Mouse (Mus musculus): ENCODE measurements around the gene Dgkh. TPM values are rescaled to one million over a fixed set of nuclear protein-coding genes. Genes with fewer than 3 reads are reported as not detected.
"Not testable (repeated sequence)": the region's sequence is repeated elsewhere in the genome, so short reads cannot be mapped to it uniquely, and the experiment has no call there.

Dgkh gene
- polyA plus RNA-seq, 1 experiment from 2014 or later: 1.2 TPM

DNA sequence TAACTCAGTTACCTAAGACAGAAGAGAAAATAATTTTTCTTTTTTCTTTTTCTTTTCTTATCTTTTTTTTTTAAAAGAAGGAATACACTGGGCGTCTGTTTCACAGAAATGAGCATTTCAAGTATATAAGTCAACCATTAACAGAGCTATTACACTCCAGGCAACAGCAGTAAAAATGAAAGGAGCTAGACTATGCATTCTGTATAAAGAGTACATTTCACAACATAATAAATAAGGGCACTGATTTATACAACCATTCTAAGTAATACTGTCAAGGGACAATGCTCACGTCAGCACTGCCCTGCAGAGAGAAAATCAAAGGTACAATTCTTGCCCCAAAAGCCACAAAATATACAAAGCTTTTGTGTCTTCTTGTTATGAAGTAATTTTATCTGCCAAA lies 168.3 kb downstream of the Dgkh start:
- ATAC-seq (replicated peaks; ENCODE audit: low FRiP score): no peak
- Histone ChIP-seq H3K4me1 (replicated peaks; ENCODE audit: control insufficient read depth, insufficient read depth, low read length) (no peaks in the 10 kb centered on the region), H3K9me3 (ENCODE audit: control insufficient read depth, low read length) (no peaks in the 10 kb centered on the region), H3K9ac (ENCODE audit: low read depth, low read length) (no peak overlapping the region), H3K4me3 (ENCODE audit: low read depth, low read length) (no peak overlapping the region), H3K27ac (ENCODE audit: low read depth, low read length) (no peak overlapping the region), H3K4me2 (no peak overlapping the region), H3K27me3 (replicated peaks; ENCODE audit: control insufficient read depth, insufficient read depth, low read length) (no peaks in the 10 kb centered on the region), H3K36me3 (ENCODE audit: control insufficient read depth, insufficient read depth, low read length) (peaks cover 3% of the 10 kb centered on the region; the same call in 1 of the 2 replicates)
- no peak for DNase-seq (ENCODE audit: low spot score)
- 75% methylated on average over 2 of the region's 2 CpGs for WGBS

DNA sequence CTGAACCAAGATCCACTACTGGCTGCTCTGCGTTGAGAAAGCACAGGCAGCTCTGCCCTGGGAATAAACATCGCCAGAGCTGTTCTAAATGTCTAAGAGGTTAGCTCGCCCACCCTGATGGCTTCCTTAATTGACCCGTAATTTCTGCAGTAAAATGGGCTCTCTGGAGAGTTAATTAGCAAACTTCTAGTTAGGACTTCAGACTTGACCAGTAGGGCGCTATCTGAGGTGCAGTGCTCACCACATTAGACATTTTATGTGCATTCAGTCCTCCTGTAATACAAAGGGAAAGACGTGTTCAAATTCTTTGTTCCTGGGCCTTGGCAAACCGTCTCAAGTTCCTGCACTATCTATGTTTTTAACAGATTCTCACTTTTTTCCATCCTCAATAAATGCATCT lies 169.4 kb downstream of the Dgkh start:
- H3K9me3 ChIP-seq (ENCODE audit: control insufficient read depth, low read length): no peaks in the 10 kb centered on the region
- DNase-seq (ENCODE audit: low spot score) (no peak), ATAC-seq (replicated peaks; ENCODE audit: low FRiP score) (no peak)
- no peaks in the 10 kb centered on the region for H3K27me3 ChIP-seq (replicated peaks; ENCODE audit: control insufficient read depth, insufficient read depth, low read length)
- H3K9ac ChIP-seq (ENCODE audit: low read depth, low read length): no peak overlapping the region
- peaks cover 6% of the 10 kb centered on the region; the same call in 1 of the 2 replicates for H3K36me3 ChIP-seq (ENCODE audit: control insufficient read depth, insufficient read depth, low read length)
- H3K4me3 ChIP-seq (ENCODE audit: low read depth, low read length): no peak overlapping the region
- no peaks in the 10 kb centered on the region for H3K4me1 ChIP-seq (replicated peaks; ENCODE audit: control insufficient read depth, insufficient read depth, low read length)
- 83% methylated on average over 7 of the region's 7 CpGs for WGBS
- no peak overlapping the region for H3K4me2 ChIP-seq
- no peak overlapping the region for H3K27ac ChIP-seq (ENCODE audit: low read depth, low read length)

DNA sequence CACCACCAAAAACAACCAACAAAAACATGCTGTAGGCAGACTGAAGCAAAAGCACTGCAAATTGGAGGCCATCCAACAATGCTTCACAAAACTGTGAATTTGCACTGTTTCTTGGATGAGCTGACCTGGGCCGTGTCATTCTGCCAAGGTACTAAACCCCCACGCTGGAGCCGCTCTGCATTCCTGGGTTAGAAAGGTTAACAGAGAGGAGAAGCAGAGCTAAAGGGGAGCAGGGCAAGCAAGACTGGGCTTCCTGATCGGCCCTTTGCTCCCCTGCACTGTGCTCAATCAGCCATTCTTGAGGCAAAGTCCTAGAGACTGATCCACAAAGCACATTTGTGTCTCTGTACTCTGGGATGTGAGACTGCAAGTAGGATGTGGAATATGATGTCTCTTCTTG lies 170.5 kb downstream of the Dgkh start:
- Histone ChIP-seq H3K9me3 (ENCODE audit: control insufficient read depth, low read length) (no peaks in the 10 kb centered on the region), H3K9ac (ENCODE audit: low read depth, low read length) (no peak overlapping the region), H3K4me1 (replicated peaks; ENCODE audit: control insufficient read depth, insufficient read depth, low read length) (no peaks in the 10 kb centered on the region), H3K27me3 (replicated peaks; ENCODE audit: control insufficient read depth, insufficient read depth, low read length) (no peaks in the 10 kb centered on the region), H3K36me3 (ENCODE audit: control insufficient read depth, insufficient read depth, low read length) (peaks cover 6% of the 10 kb centered on the region; the same call in 1 of the 2 replicates), H3K27ac (ENCODE audit: low read depth, low read length) (no peak overlapping the region), H3K4me2 (no peak overlapping the region), H3K4me3 (ENCODE audit: low read depth, low read length) (no peak overlapping the region)
- WGBS: 70% methylated on average over 4 of the region's 4 CpGs
- peak; percentile 20 for DNase-seq (ENCODE audit: low spot score)
- ATAC-seq (replicated peaks; ENCODE audit: low FRiP score): no peak

DNA sequence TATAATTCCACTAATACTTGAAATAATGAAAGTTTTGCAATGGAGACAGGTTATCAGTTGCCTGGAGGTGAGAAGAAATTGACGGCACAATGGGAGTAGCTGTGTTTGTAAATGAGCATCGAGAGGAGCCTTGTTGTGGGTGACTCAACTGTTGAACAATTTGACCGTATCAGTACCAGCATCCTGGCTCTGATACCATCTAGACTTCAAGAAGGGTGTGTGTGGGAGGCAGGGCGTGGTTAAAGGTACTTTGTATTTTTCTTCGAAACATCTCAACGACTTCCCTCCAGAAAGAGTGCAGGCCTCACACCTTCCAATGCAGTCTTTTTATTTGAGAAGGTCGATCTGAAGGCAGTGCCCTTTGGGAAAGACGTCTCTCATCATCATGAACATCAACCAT lies 173.5 kb downstream of the Dgkh start:
- no peaks in the 10 kb centered on the region for H3K27me3 ChIP-seq (replicated peaks; ENCODE audit: control insufficient read depth, insufficient read depth, low read length)
- no peak overlapping the region for H3K4me3 ChIP-seq (ENCODE audit: low read depth, low read length)
- peaks cover 3% of the 10 kb centered on the region; the same call in 1 of the 2 replicates for H3K36me3 ChIP-seq (ENCODE audit: control insufficient read depth, insufficient read depth, low read length)
- 80% methylated on average over 8 of the region's 8 CpGs for WGBS
- H3K9ac ChIP-seq (ENCODE audit: low read depth, low read length): no peak overlapping the region
- ATAC-seq (replicated peaks; ENCODE audit: low FRiP score) (no peak), DNase-seq (ENCODE audit: low spot score) (peak; percentile 23)
- H3K4me2 ChIP-seq: no peak overlapping the region
- no peak overlapping the region for H3K27ac ChIP-seq (ENCODE audit: low read depth, low read length)
- no peaks in the 10 kb centered on the region for H3K4me1 ChIP-seq (replicated peaks; ENCODE audit: control insufficient read depth, insufficient read depth, low read length)
- H3K9me3 ChIP-seq (ENCODE audit: control insufficient read depth, low read length): no peaks in the 10 kb centered on the region

DNA sequence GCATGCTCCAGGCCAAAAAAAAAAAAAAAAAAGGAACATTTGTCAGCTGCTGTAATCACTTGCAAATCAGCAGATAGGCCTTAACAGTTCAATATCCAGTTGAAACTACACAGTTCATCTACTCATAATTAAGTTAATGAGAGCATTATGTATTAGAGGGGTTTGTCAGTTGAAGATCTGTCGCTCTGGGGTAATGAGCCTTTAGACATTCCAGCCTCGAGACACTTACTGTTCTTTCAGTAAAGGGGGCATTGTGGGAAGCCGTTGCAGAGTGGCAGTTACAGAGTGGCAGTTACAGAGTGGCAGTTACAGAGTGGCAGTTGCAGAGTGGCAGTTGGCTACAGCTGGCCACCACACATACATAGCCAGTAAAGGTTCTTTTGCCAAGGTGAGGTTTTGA lies 177.7 kb downstream of the Dgkh start:
- not testable (repeated sequence) for H3K4me2 ChIP-seq; H3K9ac ChIP-seq (ENCODE audit: low read depth, low read length); H3K4me3 ChIP-seq (ENCODE audit: low read depth, low read length); H3K27me3 ChIP-seq (replicated peaks; ENCODE audit: control insufficient read depth, insufficient read depth, low read length); H3K9me3 ChIP-seq (ENCODE audit: control insufficient read depth, low read length); ATAC-seq (replicated peaks; ENCODE audit: low FRiP score); H3K27ac ChIP-seq (ENCODE audit: low read depth, low read length); H3K4me1 ChIP-seq (replicated peaks; ENCODE audit: control insufficient read depth, insufficient read depth, low read length); H3K36me3 ChIP-seq (ENCODE audit: control insufficient read depth, insufficient read depth, low read length); DNase-seq (ENCODE audit: low spot score)
- WGBS: 82% methylated on average over 3 of the region's 3 CpGs

DNA sequence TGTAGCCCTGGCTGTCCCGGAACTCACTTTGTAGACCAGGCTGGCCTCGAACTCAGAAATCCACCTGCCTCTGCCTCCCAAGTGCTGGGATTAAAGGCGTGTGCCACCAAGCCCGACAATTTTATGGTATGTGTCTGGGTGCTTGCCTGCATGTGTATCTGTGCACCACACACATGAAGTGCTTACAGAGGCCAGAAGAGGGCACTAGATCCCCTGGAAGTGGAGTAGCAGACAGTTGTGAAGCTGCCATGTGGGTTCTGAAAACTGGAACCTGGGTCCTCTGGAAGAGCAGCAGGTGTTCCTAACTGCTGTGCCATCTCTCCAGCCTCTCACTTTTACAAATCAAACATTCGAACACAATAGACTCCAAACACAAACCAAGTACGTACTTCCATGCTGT lies 178.9 kb downstream of the Dgkh start:
- Histone ChIP-seq H3K27ac (ENCODE audit: low read depth, low read length) (no peak overlapping the region), H3K4me3 (ENCODE audit: low read depth, low read length) (no peak overlapping the region), H3K27me3 (replicated peaks; ENCODE audit: control insufficient read depth, insufficient read depth, low read length) (no peaks in the 10 kb centered on the region), H3K4me1 (replicated peaks; ENCODE audit: control insufficient read depth, insufficient read depth, low read length) (no peaks in the 10 kb centered on the region; the same call in 1 of the 2 replicates), H3K36me3 (ENCODE audit: control insufficient read depth, insufficient read depth, low read length) (peaks cover 3% of the 10 kb centered on the region; the same call in 1 of the 2 replicates), H3K4me2 (no peak overlapping the region), H3K9ac (ENCODE audit: low read depth, low read length) (no peak overlapping the region), H3K9me3 (ENCODE audit: control insufficient read depth, low read length) (no peaks in the 10 kb centered on the region)
- DNase-seq (ENCODE audit: low spot score) (peak; percentile 20), ATAC-seq (replicated peaks; ENCODE audit: low FRiP score) (no peak)
- 88% methylated on average over 6 of the region's 6 CpGs for WGBS

DNA sequence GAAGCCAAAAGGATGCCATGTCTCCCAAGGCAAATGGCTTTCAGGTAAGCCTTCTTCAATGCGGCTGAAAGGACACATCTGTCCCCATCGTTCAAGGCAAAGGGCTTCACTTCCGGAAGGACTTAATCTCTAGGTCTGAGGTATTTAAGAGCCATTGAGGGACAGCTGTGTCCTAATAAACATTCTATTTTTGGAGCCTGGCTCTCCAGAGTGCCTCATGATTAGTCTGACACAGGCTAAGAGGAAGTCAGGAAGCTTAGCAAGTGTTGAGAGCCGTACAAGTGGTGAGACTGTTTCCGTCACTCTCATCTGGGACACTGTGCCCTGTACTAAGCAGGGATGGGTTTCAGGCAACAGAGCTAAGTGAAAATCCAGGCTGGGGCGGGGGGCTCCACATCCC lies 183.8 kb downstream of the Dgkh start:
- Histone ChIP-seq H3K9me3 (ENCODE audit: control insufficient read depth, low read length) (no peaks in the 10 kb centered on the region), H3K4me2 (no peak overlapping the region), H3K4me1 (replicated peaks; ENCODE audit: control insufficient read depth, insufficient read depth, low read length) (no peaks in the 10 kb centered on the region; the same call in 1 of the 2 replicates), H3K27ac (ENCODE audit: low read depth, low read length) (no peak overlapping the region), H3K4me3 (ENCODE audit: low read depth, low read length) (no peak overlapping the region), H3K9ac (ENCODE audit: low read depth, low read length) (no peak overlapping the region), H3K27me3 (replicated peaks; ENCODE audit: control insufficient read depth, insufficient read depth, low read length) (no peaks in the 10 kb centered on the region), H3K36me3 (ENCODE audit: control insufficient read depth, insufficient read depth, low read length) (no peaks in the 10 kb centered on the region)
- DNase-seq (ENCODE audit: low spot score): peak; percentile 25
- 55% methylated on average over 6 of the region's 6 CpGs for WGBS
- ATAC-seq (replicated peaks; ENCODE audit: low FRiP score): no peak

DNA sequence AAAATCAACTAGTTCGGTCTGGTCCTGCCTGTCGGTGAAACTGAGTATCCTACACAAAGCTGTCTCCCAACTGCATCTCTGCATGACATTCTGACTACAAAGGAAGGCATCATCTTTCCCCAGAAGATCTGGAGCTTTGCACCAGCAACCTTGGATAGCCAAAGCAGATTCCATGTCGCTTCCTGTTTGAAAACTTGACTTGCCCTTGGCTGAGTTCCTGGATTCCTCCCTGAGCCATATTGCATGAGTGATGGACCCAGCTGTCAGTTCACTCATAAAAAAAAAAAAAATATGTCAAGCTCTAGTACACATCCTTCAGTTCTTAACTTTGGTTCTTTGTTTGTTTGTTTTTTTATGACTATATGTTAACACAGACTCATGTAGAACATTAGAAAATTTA lies 191.3 kb downstream of the Dgkh start:
- H3K36me3 ChIP-seq (ENCODE audit: control insufficient read depth, insufficient read depth, low read length): no peaks in the 10 kb centered on the region
- no peak overlapping the region for H3K4me3 ChIP-seq (ENCODE audit: low read depth, low read length)
- H3K27ac ChIP-seq (ENCODE audit: low read depth, low read length): no peak overlapping the region
- WGBS: 75% methylated on average over 3 of the region's 3 CpGs
- no peaks in the 10 kb centered on the region for H3K9me3 ChIP-seq (ENCODE audit: control insufficient read depth, low read length)
- H3K9ac ChIP-seq (ENCODE audit: low read depth, low read length): no peak overlapping the region
- H3K4me1 ChIP-seq (replicated peaks; ENCODE audit: control insufficient read depth, insufficient read depth, low read length): peaks cover 6% of the 10 kb centered on the region; the same call in 1 of the 2 replicates
- no peaks in the 10 kb centered on the region for H3K27me3 ChIP-seq (replicated peaks; ENCODE audit: control insufficient read depth, insufficient read depth, low read length)
- no peak for ATAC-seq (replicated peaks; ENCODE audit: low FRiP score)
- no peak for DNase-seq (ENCODE audit: low spot score)
- no peak overlapping the region for H3K4me2 ChIP-seq

DNA sequence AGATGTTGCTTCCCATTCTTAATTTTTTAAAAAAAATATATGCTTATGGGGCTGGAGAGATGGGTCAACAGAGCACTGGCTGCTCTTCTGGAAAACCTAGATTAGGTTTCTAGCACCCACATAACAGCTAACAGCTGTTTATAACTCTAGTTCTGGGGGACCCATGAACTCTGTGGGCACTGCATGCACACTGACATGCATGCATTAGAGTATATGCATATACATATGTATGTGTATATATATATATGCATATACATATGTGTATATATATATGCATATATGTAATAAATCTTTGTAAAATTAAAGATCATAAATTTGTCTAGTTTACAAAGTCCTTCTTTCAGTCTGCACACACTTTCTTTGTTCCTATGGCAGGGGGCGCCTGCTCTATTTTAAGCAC lies 192.8 kb downstream of the Dgkh start:
- Histone ChIP-seq H3K4me2 (no peak overlapping the region), H3K27me3 (replicated peaks; ENCODE audit: control insufficient read depth, insufficient read depth, low read length) (no peaks in the 10 kb centered on the region), H3K9me3 (ENCODE audit: control insufficient read depth, low read length) (no peaks in the 10 kb centered on the region), H3K36me3 (ENCODE audit: control insufficient read depth, insufficient read depth, low read length) (no peaks in the 10 kb centered on the region), H3K4me3 (ENCODE audit: low read depth, low read length) (no peak overlapping the region), H3K9ac (ENCODE audit: low read depth, low read length) (no peak overlapping the region), H3K27ac (ENCODE audit: low read depth, low read length) (no peak overlapping the region), H3K4me1 (replicated peaks; ENCODE audit: control insufficient read depth, insufficient read depth, low read length) (peaks cover 14% of the 10 kb centered on the region; the same call in 1 of the 2 replicates)
- 86% methylated on average over 1 of the region's 1 CpGs for WGBS
- ATAC-seq (replicated peaks; ENCODE audit: low FRiP score): no peak
- no peak for DNase-seq (ENCODE audit: low spot score)
